Mouse (Mus musculus): ENCODE data around the gene Pex11b. TPM values are rescaled to one million over a fixed set of nuclear protein-coding genes. Genes with fewer than 3 reads are reported as not detected.
A peak's percentile ranks its signal among the peaks of the same experiment; 100 is the strongest.
"Not testable (repeated sequence)": the region's sequence is repeated elsewhere in the genome, so short reads cannot be mapped to it uniquely, and the experiment has no call there.

The Pex11b gene
- polyA plus RNA-seq, 1 experiment from 2014 or later = 64.9 TPM

DNA sequence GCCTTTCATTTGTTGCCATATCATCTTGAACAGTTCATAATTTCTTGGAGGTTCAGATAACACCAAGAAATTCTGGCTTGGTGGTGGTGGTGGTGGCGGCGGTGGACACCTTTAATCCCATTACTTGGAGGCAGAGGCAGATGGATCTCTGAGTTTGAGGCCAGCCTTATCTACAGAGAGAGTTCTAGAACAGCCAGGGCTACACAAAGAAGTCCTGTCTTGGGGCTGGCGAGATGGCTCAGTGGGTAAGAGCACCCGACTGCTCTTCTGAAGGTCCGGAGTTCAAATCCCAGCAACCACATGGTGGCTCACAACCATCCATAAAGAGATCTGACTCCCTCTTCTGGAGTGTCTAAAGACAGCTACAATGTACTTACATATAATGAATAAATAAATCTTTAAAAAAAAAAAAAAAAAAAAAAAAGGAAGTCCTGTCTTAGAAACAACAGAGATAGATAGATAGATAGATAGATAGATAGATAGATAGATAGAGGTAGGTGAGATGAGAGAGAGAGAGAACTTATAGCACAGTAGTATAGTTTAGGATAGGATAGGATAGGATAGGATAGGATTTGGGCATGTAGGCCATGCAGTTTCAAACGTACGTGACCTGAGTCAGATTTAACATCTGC is 30.7 kb downstream of the Pex11b start:
- H3K27me3 ChIP-seq (replicated peaks); H3K36me3 ChIP-seq; ATAC-seq (ENCODE audit: low FRiP score); H3K4me2 ChIP-seq; H3K9me3 ChIP-seq (replicated peaks); H3K27ac ChIP-seq (replicated peaks); H3K9ac ChIP-seq (replicated peaks); H3K4me3 ChIP-seq (replicated peaks): not testable (repeated sequence)
- WGBS = 90% methylated on average over 7 of the region's 7 CpGs
- H3K4me1 ChIP-seq = peaks cover 20% of the 10 kb centered on the region

DNA sequence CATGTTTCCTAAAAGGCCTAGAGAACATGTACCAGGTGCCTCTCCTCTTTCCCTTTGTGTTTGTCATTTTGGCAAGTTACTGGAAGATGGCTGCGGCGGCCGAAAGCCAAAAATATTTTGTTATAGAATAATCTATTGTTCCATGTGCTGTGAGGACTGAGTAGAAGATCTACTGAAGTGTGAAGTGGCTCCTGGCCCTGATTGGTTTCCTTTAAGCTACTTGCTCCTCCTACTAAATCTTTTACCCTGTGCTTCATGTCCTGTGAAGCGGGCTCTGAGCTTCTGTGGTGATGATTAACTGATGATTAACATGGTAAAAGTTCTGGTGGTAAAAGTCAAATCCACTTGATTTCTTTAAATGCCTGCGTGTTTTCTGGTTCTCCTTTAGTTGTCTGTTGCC is 31.7 kb downstream of the Pex11b start:
- Histone ChIP-seq H3K36me3 (no peaks in the 10 kb centered on the region), H3K4me3 (replicated peaks) (no peak overlapping the region), H3K4me1 (peaks cover 20% of the 10 kb centered on the region), H3K27ac (replicated peaks) (no peak overlapping the region), H3K9ac (replicated peaks) (no peak overlapping the region), H3K9me3 (replicated peaks) (no peaks in the 10 kb centered on the region), H3K4me2 (no peak overlapping the region), H3K27me3 (replicated peaks) (peaks cover 9% of the 10 kb centered on the region; the same call in 1 of the 2 replicates)
- 92% methylated on average over 5 of the region's 5 CpGs for WGBS
- no peak for ATAC-seq (ENCODE audit: low FRiP score)

DNA sequence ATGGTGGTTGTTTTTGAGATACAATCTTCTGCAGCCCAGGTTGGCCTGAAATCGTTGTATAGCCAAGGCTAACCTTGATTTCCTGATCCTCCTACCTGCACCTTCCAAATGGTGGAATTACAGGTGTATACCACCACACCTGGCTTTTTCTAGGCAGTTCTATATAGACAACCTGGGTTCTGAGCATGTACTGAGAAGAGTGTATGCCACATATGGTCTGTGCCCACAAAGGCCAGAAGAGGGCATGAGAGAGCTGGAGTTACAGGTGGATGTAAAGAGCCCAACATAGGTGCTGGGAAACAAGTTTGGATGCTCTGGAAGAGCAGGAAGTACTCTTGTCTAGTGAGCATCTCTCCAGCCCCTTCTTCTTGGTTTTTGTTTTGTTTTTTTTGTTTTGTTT is 32.1 kb downstream of the Pex11b start:
- Histone ChIP-seq H3K9ac (replicated peaks) (no peak overlapping the region), H3K4me1 (peaks cover 20% of the 10 kb centered on the region)
- 33% methylated on average over 1 of the region's 1 CpGs for WGBS

DNA sequence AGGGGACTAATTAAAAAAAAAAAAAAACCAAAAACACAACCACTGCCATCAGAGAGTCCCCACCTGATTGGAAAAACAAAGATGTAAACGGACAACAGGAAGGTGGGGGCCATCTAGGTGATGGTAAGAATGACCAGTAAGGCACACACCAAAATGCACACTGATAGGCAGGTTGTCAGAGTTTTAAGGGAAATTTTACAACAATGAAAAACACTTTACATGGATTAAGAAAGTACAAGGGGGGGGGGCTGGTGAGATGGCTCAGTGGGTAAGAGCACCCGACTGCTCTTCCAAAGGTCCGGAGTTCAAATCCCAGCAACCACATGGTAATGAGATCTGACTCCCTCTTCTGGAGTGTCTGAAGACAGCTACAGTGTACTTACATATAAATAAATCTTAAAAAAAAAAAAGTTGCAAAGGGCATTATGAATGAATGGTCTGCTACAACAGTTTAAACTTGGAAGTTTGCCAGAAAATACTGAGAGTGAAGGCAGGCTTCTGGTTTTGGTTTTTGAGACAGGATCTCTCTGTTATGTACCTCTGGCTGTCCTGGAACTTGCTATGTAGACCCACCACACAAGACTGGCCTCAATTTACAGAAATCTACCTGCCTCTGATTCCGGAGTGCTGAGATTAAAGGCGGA is 33.4 kb downstream of the Pex11b start:
- 94% methylated on average over 5 of the region's 5 CpGs for WGBS
- Histone ChIP-seq H3K9me3 (replicated peaks) (no peaks in the 10 kb centered on the region), H3K4me3 (replicated peaks) (no peak overlapping the region), H3K27me3 (replicated peaks) (peaks cover 9% of the 10 kb centered on the region; the same call in 1 of the 2 replicates), H3K4me1 (peaks cover 11% of the 10 kb centered on the region), H3K27ac (replicated peaks) (no peak overlapping the region), H3K4me2 (no peak overlapping the region), H3K9ac (replicated peaks) (no peak overlapping the region), H3K36me3 (no peaks in the 10 kb centered on the region)
- ATAC-seq (ENCODE audit: low FRiP score) = no peak

More for the DNA sequence above, 32.1 kb downstream of the Pex11b start:
- Histone ChIP-seq H3K4me3 (replicated peaks) (no peak overlapping the region), H3K27ac (replicated peaks) (no peak overlapping the region), H3K4me2 (no peak overlapping the region), H3K27me3 (replicated peaks) (peaks cover 9% of the 10 kb centered on the region; the same call in 1 of the 2 replicates), H3K36me3 (no peaks in the 10 kb centered on the region), H3K9me3 (replicated peaks) (no peaks in the 10 kb centered on the region)
- no peak for ATAC-seq (ENCODE audit: low FRiP score)

DNA sequence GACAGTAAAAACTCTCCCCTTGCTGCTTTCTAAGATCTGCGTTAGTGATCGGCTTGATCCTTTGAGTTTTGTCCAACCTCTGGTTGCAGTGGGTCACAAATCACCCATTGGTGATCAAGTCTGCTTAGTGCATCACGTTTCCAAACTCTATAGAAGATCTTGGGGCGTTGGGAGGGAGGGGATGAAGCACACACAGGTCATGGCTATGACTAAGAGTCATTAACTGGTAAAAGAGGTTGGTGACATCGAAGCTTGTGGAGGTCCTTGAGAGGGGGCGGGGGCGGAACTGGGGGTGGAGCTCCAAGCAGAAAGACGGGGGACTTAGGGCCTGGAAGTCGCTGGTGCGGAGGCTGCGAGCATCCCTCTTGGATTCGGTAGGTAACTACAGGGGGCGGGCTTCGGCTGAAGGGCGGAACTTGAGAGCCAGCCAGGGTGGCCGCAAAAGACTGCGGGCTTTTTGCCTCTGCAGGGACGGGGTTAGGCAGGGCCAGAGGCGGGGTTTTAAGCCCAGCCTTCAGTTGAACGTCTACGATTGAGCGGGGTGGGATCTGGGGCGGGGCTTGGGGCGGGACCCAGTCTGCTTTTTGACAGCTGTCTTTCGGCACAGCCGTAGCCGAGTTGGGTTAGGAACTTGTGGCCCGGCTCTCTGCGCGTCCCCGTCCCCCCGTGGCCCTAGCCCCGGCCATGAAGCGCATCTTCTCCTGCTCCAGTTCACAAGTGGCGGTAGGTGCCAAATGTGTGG is 34.7 kb downstream of the Pex11b start, which contains the start of gene Ankrd35:
Gene Ankrd35, plus strand, starts transcription at position 405 of the 742 bp plus-strand sequence.
- Histone ChIP-seq H3K27me3 (replicated peaks) (peaks cover 9% of the 10 kb centered on the region; the same call in 1 of the 2 replicates), H3K9ac (replicated peaks) (peak within 1 kb of the TSS; percentile 36), H3K4me2 (peak within 1 kb of the TSS; percentile 84), H3K27ac (replicated peaks) (no peak within 1 kb of the TSS), H3K9me3 (replicated peaks) (no peaks in the 10 kb centered on the region), H3K4me1 (peaks cover 6% of the 10 kb centered on the region), H3K4me3 (replicated peaks) (peak within 1 kb of the TSS; percentile 45), H3K36me3 (no peaks in the 10 kb centered on the region)
- peak; percentile 91 for ATAC-seq (ENCODE audit: low FRiP score)
- WGBS = 5% methylated on average over 35 of the region's 35 CpGs

DNA sequence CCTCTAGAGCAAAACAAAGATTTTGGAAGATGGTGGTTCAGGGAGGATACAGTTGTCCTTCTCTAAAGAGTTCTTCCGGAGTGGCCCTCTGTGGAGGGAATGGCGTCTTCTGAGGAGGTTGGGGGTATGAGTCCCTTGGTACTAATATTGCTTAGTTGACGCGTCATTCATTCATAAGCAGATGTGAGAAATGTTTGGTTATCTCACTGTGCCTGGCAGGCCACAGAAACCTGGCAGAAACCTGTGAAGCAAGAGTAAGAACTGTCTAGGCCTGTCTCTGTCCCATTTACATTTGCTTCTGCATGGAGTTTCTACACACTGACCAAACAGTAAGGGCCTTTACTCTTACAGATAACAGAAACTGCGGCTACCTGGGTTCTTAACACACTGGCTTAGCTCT is 36.3 kb downstream of the Pex11b start:
- Histone ChIP-seq H3K27ac (replicated peaks) (no peak overlapping the region), H3K4me1 (peaks cover 6% of the 10 kb centered on the region), H3K4me3 (replicated peaks) (no peak overlapping the region), H3K27me3 (replicated peaks) (peaks cover 9% of the 10 kb centered on the region; the same call in 1 of the 2 replicates), H3K4me2 (no peak overlapping the region), H3K9me3 (replicated peaks) (no peaks in the 10 kb centered on the region), H3K36me3 (no peaks in the 10 kb centered on the region), H3K9ac (replicated peaks) (no peak overlapping the region)
- no peak for ATAC-seq (ENCODE audit: low FRiP score)
- 91% methylated on average over 5 of the region's 5 CpGs for WGBS

DNA sequence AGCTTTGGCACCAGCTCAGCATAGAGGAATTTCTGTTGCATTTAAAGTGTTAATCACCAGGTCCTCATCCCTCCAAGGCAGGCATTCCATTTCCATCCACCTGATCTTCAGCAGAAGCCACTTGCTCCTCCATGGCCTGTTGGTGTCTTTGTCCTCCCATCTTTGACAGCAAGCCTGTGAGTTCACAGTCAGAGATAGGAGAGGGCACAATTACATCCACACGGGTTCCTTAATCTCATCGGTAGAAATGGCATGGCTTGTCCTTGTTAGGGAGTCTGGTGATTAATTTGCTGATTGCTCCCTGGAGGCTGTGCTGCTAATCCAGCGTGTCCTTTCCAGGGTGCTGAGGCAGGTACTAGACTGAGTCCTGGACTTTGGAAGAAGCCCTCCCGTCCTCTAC is 38.3 kb downstream of the Pex11b start:
- Histone ChIP-seq H3K27ac (replicated peaks) (no peak overlapping the region), H3K36me3 (no peaks in the 10 kb centered on the region), H3K4me1 (peaks cover 6% of the 10 kb centered on the region), H3K9me3 (replicated peaks) (no peaks in the 10 kb centered on the region), H3K27me3 (replicated peaks) (peaks cover 9% of the 10 kb centered on the region; the same call in 1 of the 2 replicates), H3K4me3 (replicated peaks) (no peak overlapping the region), H3K4me2 (no peak overlapping the region), H3K9ac (replicated peaks) (no peak overlapping the region)
- 54% methylated on average over 4 of the region's 4 CpGs for WGBS
- no peak for ATAC-seq (ENCODE audit: low FRiP score)

DNA sequence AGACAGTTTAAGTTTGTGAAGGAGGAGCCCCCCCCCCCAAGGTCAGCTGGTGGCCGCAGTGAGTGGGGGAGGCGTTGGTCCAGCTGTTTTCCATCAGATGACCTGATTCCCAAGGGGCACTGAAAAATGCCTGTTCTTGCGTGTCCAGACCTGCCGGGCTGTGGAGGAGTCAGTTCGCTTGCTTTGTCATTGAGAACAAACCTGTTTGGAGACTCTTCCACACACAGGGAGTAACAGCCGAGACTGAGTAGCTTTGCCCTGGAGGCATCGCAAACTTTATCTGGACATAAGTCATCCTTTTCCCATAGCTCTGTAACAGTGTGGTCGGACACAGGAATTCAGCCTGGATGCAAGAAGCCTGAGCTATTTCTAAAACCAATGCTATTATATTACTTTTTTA is 39.3 kb downstream of the Pex11b start:
- H3K9me3 ChIP-seq (replicated peaks) = no peaks in the 10 kb centered on the region
- no peak overlapping the region for H3K9ac ChIP-seq (replicated peaks)
- H3K27me3 ChIP-seq (replicated peaks) = peaks cover 9% of the 10 kb centered on the region; the same call in 1 of the 2 replicates
- ATAC-seq (ENCODE audit: low FRiP score) = no peak
- H3K4me3 ChIP-seq (replicated peaks) = no peak overlapping the region
- 63% methylated on average over 8 of the region's 8 CpGs for WGBS
- no peaks in the 10 kb centered on the region for H3K36me3 ChIP-seq
- H3K27ac ChIP-seq (replicated peaks) = no peak overlapping the region
- peaks cover 6% of the 10 kb centered on the region for H3K4me1 ChIP-seq
- H3K4me2 ChIP-seq = no peak overlapping the region

DNA sequence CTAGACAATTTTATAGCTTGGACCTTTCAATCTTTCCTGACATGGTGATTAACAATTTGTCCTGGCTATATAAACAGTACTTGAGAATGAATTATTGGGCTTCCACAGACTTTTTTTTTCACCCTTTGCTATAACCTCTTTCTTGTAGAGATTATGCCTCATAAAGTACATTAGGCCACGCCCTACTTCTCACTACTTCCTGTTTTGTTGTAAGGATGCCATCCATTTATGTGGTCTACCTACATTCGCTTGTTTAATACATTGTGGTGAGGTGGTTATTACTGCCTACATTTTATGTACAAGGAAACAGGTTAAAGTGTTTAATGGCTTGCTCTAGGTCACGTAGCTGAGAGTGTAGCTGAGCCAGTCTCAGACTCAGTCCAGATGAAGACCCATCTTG is 40.0 kb downstream of the Pex11b start:
- WGBS = 76% methylated on average over 3 of the region's 3 CpGs
- no peak overlapping the region for H3K4me3 ChIP-seq (replicated peaks)

DNA sequence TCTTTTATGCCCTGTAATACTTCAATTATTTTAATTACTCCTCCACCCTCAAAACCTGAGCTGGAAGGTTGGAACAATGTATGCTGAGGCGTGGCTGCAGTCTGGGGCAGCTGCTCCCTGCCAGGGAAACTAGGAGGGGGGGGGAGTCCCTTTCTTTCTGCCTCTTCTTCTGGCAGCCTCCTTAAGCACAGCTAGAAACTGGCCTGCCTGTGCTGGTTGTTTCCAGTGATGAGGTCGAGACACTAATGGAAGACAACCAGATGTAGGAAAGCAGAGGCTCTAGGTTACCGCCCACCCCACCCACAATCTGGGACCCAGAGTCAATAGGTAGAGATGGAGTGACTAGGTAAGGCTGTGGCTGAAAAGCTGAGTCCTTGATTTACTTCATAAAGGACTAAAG is 40.5 kb downstream of the Pex11b start:
- H3K9ac ChIP-seq (replicated peaks) = no peak overlapping the region
- peaks cover under 1% of the 10 kb centered on the region; the same call in 1 of the 2 replicates for H3K4me1 ChIP-seq
- H3K27me3 ChIP-seq (replicated peaks) = peaks cover 12% of the 10 kb centered on the region; the same call in 1 of the 2 replicates
- ATAC-seq (ENCODE audit: low FRiP score) = no peak
- no peaks in the 10 kb centered on the region for H3K36me3 ChIP-seq
- WGBS = 23% methylated on average over 3 of the region's 3 CpGs
- H3K27ac ChIP-seq (replicated peaks) = no peak overlapping the region
- no peak overlapping the region for H3K4me3 ChIP-seq (replicated peaks)
- H3K4me2 ChIP-seq = no peak overlapping the region
- no peaks in the 10 kb centered on the region for H3K9me3 ChIP-seq (replicated peaks)

More for the DNA sequence above, 40.0 kb downstream of the Pex11b start:
- H3K36me3 ChIP-seq = no peaks in the 10 kb centered on the region
- H3K4me1 ChIP-seq = peaks cover 6% of the 10 kb centered on the region
- peaks cover 9% of the 10 kb centered on the region; the same call in 1 of the 2 replicates for H3K27me3 ChIP-seq (replicated peaks)
- no peak overlapping the region for H3K4me2 ChIP-seq
- H3K9ac ChIP-seq (replicated peaks) = no peak overlapping the region
- ATAC-seq (ENCODE audit: low FRiP score) = no peak
- H3K27ac ChIP-seq (replicated peaks) = no peak overlapping the region
- no peaks in the 10 kb centered on the region for H3K9me3 ChIP-seq (replicated peaks)

DNA sequence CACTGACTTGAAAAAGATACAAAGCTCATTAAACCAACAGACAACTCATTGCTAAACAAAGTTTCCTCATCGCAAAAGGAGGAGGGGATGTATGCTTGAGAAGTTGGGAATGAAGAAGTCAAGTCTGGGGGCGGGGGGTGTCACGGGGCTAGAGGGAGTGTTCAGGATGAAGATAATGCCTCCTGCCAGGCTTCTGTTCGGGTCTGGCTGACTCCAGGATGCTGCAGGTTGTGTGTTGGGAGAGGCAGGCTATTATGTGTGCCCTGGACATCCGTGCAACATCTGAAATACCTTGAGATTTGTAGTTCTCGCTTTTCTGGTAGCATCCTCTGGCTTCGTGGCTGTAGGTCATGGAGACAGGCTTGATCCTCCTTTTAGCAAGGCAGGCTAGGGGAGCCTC is 43.3 kb downstream of the Pex11b start:
- no peak for ATAC-seq (ENCODE audit: low FRiP score)
- no peaks in the 10 kb centered on the region for H3K4me1 ChIP-seq
- H3K9ac ChIP-seq (replicated peaks) = no peak overlapping the region
- no peaks in the 10 kb centered on the region for H3K9me3 ChIP-seq (replicated peaks)
- no peak overlapping the region for H3K4me3 ChIP-seq (replicated peaks)
- no peak overlapping the region for H3K27ac ChIP-seq (replicated peaks)
- H3K36me3 ChIP-seq = no peaks in the 10 kb centered on the region
- no peak overlapping the region for H3K4me2 ChIP-seq
- 0 out of 2 replicates have a peak, but pooled peaks cover 10% of the 10 kb centered on the region for H3K27me3 ChIP-seq (replicated peaks)
- WGBS = 62% methylated on average over 7 of the region's 7 CpGs
